Mouse (Mus musculus): ENCODE measurements around the gene Rad51ap2. TPM values are rescaled to one million over a fixed set of nuclear protein-coding genes. Genes with fewer than 3 reads are reported as not detected.
A peak's percentile ranks its signal among the peaks of the same experiment; 100 is the strongest.

The Rad51ap2 gene
- 0.11 and 0.14 TPM in 2 replicates for polyA plus RNA-seq (2012; rRNA removed)

GRCm38 (mm10) chr12:11455549-11456194 lies at the start of gene Rad51ap2:
TSS of gene Rad51ap2 (plus strand) at chr12:11456079.
- peak; percentile 13; the same call in 1 of the 2 replicates for TF ChIP-seq CTCF (IDR thresholded peaks at IDR 0.05; ENCODE audit: borderline replicate concordance, extremely low read depth, insufficient read depth, insufficient read length)
- peak; percentile 31; the same call in 1 of the 2 replicates for TF ChIP-seq POLR2A (IDR thresholded peaks at IDR 0.05; ENCODE audit: borderline replicate concordance, extremely low read depth, insufficient read depth, insufficient read length, poor library complexity, severe bottlenecking)
- DNase-seq (ENCODE audit: low read depth), result peak; percentile 96

- DNase-seq (ENCODE audit: low read depth), result peak; percentile 17
- TF ChIP-seq POLR2A (IDR thresholded peaks at IDR 0.05; ENCODE audit: borderline replicate concordance, extremely low read depth, insufficient read depth, insufficient read length, poor library complexity, severe bottlenecking) (no peak), CTCF (IDR thresholded peaks at IDR 0.05; ENCODE audit: borderline replicate concordance, extremely low read depth, insufficient read depth, insufficient read length) (no peak)
Observed at GRCm38 (mm10) chr12:11407679-11408078, 48.2 kb upstream of the Rad51ap2 start.

- no peak for DNase-seq (ENCODE audit: low read depth)
- TF ChIP-seq CTCF (IDR thresholded peaks at IDR 0.05; ENCODE audit: borderline replicate concordance, extremely low read depth, insufficient read depth, insufficient read length) (no peak), POLR2A (IDR thresholded peaks at IDR 0.05; ENCODE audit: borderline replicate concordance, extremely low read depth, insufficient read depth, insufficient read length, poor library complexity, severe bottlenecking) (no peak)
Observed at GRCm38 (mm10) chr12:11418112-11418511, 37.8 kb upstream of the Rad51ap2 start.

GRCm38 (mm10) chr12:11427396-11427795 lies 28.5 kb upstream of the Rad51ap2 start:
- no peak for DNase-seq (ENCODE audit: low read depth)
- TF ChIP-seq POLR2A (IDR thresholded peaks at IDR 0.05; ENCODE audit: borderline replicate concordance, extremely low read depth, insufficient read depth, insufficient read length, poor library complexity, severe bottlenecking) (no peak), CTCF (IDR thresholded peaks at IDR 0.05; ENCODE audit: borderline replicate concordance, extremely low read depth, insufficient read depth, insufficient read length) (no peak)

- DNase-seq (ENCODE audit: low read depth), result no peak
- TF ChIP-seq POLR2A (IDR thresholded peaks at IDR 0.05; ENCODE audit: borderline replicate concordance, extremely low read depth, insufficient read depth, insufficient read length, poor library complexity, severe bottlenecking), result no peak
- no peak for TF ChIP-seq CTCF (IDR thresholded peaks at IDR 0.05; ENCODE audit: borderline replicate concordance, extremely low read depth, insufficient read depth, insufficient read length)
Observed at GRCm38 (mm10) chr12:11433126-11433525, 22.8 kb upstream of the Rad51ap2 start.

GRCm38 (mm10) chr12:11433716-11434115 lies 22.2 kb upstream of the Rad51ap2 start:
- DNase-seq (ENCODE audit: low read depth), result no peak
- TF ChIP-seq POLR2A (IDR thresholded peaks at IDR 0.05; ENCODE audit: borderline replicate concordance, extremely low read depth, insufficient read depth, insufficient read length, poor library complexity, severe bottlenecking) (no peak), CTCF (IDR thresholded peaks at IDR 0.05; ENCODE audit: borderline replicate concordance, extremely low read depth, insufficient read depth, insufficient read length) (no peak)

- DNase-seq (ENCODE audit: low read depth), result no peak
- no peak for TF ChIP-seq POLR2A (IDR thresholded peaks at IDR 0.05; ENCODE audit: borderline replicate concordance, extremely low read depth, insufficient read depth, insufficient read length, poor library complexity, severe bottlenecking)
- TF ChIP-seq CTCF (IDR thresholded peaks at IDR 0.05; ENCODE audit: borderline replicate concordance, extremely low read depth, insufficient read depth, insufficient read length), result no peak
Observed at GRCm38 (mm10) chr12:11434446-11434845, 21.4 kb upstream of the Rad51ap2 start.

GRCm38 (mm10) chr12:11435246-11436022 lies 20.4 kb upstream of the Rad51ap2 start:
- TF ChIP-seq CTCF (IDR thresholded peaks at IDR 0.05; ENCODE audit: borderline replicate concordance, extremely low read depth, insufficient read depth, insufficient read length) (no peak), POLR2A (IDR thresholded peaks at IDR 0.05; ENCODE audit: borderline replicate concordance, extremely low read depth, insufficient read depth, insufficient read length, poor library complexity, severe bottlenecking) (no peak)
- peak; percentile 56 for DNase-seq (ENCODE audit: low read depth)

- DNase-seq (ENCODE audit: low read depth), result no peak
- TF ChIP-seq CTCF (IDR thresholded peaks at IDR 0.05; ENCODE audit: borderline replicate concordance, extremely low read depth, insufficient read depth, insufficient read length), result no peak
- no peak for TF ChIP-seq POLR2A (IDR thresholded peaks at IDR 0.05; ENCODE audit: borderline replicate concordance, extremely low read depth, insufficient read depth, insufficient read length, poor library complexity, severe bottlenecking)
Observed at GRCm38 (mm10) chr12:11436023-11436350, 19.9 kb upstream of the Rad51ap2 start.

GRCm38 (mm10) chr12:11436497-11437265 lies 19.2 kb upstream of the Rad51ap2 start, which contains the start of gene Vsnl1:
TSS of gene Vsnl1 (minus strand) at chr12:11436613.
- TF ChIP-seq CTCF (IDR thresholded peaks at IDR 0.05; ENCODE audit: borderline replicate concordance, extremely low read depth, insufficient read depth, insufficient read length) (no peak), POLR2A (IDR thresholded peaks at IDR 0.05; ENCODE audit: borderline replicate concordance, extremely low read depth, insufficient read depth, insufficient read length, poor library complexity, severe bottlenecking) (no peak)
- DNase-seq (ENCODE audit: low read depth), result peak; percentile 97
